Mouse (Mus musculus): ENCODE measurements around the gene 3110082J24Rik. TPM values are rescaled to one million over a fixed set of nuclear protein-coding genes. Genes with fewer than 3 reads are reported as not detected.

3110082J24Rik gene
- not detected for total RNA-seq (2021)
- long read RNA-seq, experiment 1, result 0 reads
- long read RNA-seq, experiment 2, result 0 reads

- no peak for DNase-seq
Observed at GRCm38 (mm10) chr5:30105668-30106300, at the start of gene 3110082J24Rik. 3110082J24Rik (minus strand) TSS chr5:30106086.

GRCm38 (mm10) chr5:30155395-30155792 lies 49.5 kb upstream of the 3110082J24Rik start:
- DNase-seq, result peak; percentile 21 to 28

- peak; percentile 95 for DNase-seq
Observed at GRCm38 (mm10) chr5:30154474-30155394, 48.8 kb upstream of the 3110082J24Rik start, which contains the start of the genes Hadha and Hadhb. Hadha (minus strand) TSS chr5:30155162. Hadhb (plus strand) TSS chr5:30155248.

- DNase-seq, result no peak
Observed at GRCm38 (mm10) chr5:30154013-30154412, 48.1 kb upstream of the 3110082J24Rik start.

GRCm38 (mm10) chr5:30153222-30153621 lies 47.3 kb upstream of the 3110082J24Rik start:
- no peak for DNase-seq

- no peak for DNase-seq
Observed at GRCm38 (mm10) chr5:30152413-30152812, 46.5 kb upstream of the 3110082J24Rik start.

GRCm38 (mm10) chr5:30152007-30152406 lies 46.1 kb upstream of the 3110082J24Rik start:
- DNase-seq, result peak in 1 of 2 experiments; percentile 39

GRCm38 (mm10) chr5:30148133-30148920 lies 42.4 kb upstream of the 3110082J24Rik start:
- DNase-seq, result no peak

GRCm38 (mm10) chr5:30146526-30146925 lies 40.6 kb upstream of the 3110082J24Rik start:
- DNase-seq, result no peak

GRCm38 (mm10) chr5:30138193-30138592 lies 32.3 kb upstream of the 3110082J24Rik start:
- no peak for DNase-seq

- no peak for DNase-seq
Observed at GRCm38 (mm10) chr5:30137271-30137670, 31.4 kb upstream of the 3110082J24Rik start.

- no peak for DNase-seq
Observed at GRCm38 (mm10) chr5:30135711-30136231, 29.9 kb upstream of the 3110082J24Rik start.

- peak in 1 of 2 experiments; percentile 27 for DNase-seq
Observed at GRCm38 (mm10) chr5:30132173-30132572, 26.3 kb upstream of the 3110082J24Rik start.

GRCm38 (mm10) chr5:30131246-30131645 lies 25.4 kb upstream of the 3110082J24Rik start:
- DNase-seq, result no peak

GRCm38 (mm10) chr5:30128680-30129079 lies 22.8 kb upstream of the 3110082J24Rik start:
- DNase-seq, result no peak

GRCm38 (mm10) chr5:30127921-30128597 lies 22.2 kb upstream of the 3110082J24Rik start:
- no peak for DNase-seq

GRCm38 (mm10) chr5:30126756-30127155 lies 20.9 kb upstream of the 3110082J24Rik start:
- DNase-seq, result peak; percentile 61 to 66

- DNase-seq, result peak; percentile 38 to 42
Observed at GRCm38 (mm10) chr5:30125587-30125986, 19.7 kb upstream of the 3110082J24Rik start.

GRCm38 (mm10) chr5:30122481-30122880 lies 16.6 kb upstream of the 3110082J24Rik start:
- DNase-seq, result no peak

- no peak for DNase-seq
Observed at GRCm38 (mm10) chr5:30120106-30120505, 14.2 kb upstream of the 3110082J24Rik start.

- no peak for DNase-seq
Observed at GRCm38 (mm10) chr5:30119163-30119562, 13.3 kb upstream of the 3110082J24Rik start.

Measured in adrenal gland, postnatal 36 days (tissue).